Mouse (Mus musculus): Measurements from ENCODE around the gene Gja5. TPM values are rescaled to one million over a fixed set of nuclear protein-coding genes. Genes with fewer than 3 reads are reported as not detected.
A peak's percentile ranks its signal among the peaks of the same experiment; 100 is the strongest.
"Not testable (repeated sequence)": the region's sequence is repeated elsewhere in the genome, so short reads cannot be mapped to it uniquely, and the experiment has no call there.

Gene Gja5
- polyA plus RNA-seq, 1 experiment from 2014 or later, result 3.6 TPM

DNA sequence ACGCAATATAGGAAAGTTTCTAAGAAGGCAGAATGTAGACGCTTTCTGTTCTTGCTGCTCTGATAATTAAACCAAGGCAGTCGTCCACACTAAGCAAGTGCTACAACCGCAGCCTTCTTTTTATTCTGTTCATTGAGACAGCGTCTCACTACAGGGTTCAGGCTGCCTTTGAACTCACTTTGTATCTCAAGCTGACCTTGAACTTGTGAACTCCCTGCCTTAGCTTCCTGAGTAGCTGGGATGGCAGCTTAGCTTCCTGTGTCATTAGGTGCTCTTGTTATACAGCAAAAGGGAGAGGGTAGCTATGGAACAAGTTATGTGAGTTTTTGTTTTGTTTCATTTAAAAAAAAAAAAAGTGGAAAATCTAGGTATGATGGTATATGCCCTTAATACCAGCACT, 177.7 kb downstream of the Gja5 start:
- Histone ChIP-seq H3K36me3 (no peaks in the 10 kb centered on the region), H3K27me3 (no peaks in the 10 kb centered on the region), H3K4me1 (replicated peaks) (no peaks in the 10 kb centered on the region), H3K4me3 (replicated peaks) (no peak overlapping the region), H3K27ac (no peak overlapping the region), H3K9ac (replicated peaks) (no peak overlapping the region), H3K9me3 (peaks cover 10% of the 10 kb centered on the region; the same call in 1 of the 2 replicates), H3K4me2 (replicated peaks) (no peak overlapping the region)
- WGBS, result 83% methylated on average over 5 of the region's 5 CpGs
- ATAC-seq, result no peak

DNA sequence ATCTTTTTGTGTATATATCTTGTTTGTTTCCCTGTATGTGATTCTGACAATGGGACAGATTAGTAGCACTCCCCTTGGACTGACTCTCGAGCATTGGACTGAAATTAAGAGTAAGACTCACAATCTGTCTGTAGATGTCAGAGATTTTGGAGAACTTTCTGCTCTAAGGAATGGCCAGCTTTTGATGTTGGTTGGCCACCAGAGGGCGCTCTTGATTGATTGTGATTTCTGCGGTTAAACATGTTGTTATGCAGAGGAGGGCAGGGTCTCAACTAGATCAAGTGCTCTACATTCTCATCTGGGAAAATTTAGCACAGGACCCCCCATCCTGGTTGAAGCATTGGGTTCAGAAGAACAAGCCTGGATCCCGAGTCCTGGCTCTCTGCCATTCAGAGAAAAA, 182.8 kb downstream of the Gja5 start:
- no peak overlapping the region for H3K4me2 ChIP-seq (replicated peaks)
- H3K36me3 ChIP-seq, result no peaks in the 10 kb centered on the region
- no peaks in the 10 kb centered on the region for H3K4me1 ChIP-seq (replicated peaks)
- H3K27me3 ChIP-seq, result no peaks in the 10 kb centered on the region
- H3K9me3 ChIP-seq, result peaks cover 12% of the 10 kb centered on the region; the same call in 1 of the 2 replicates
- H3K4me3 ChIP-seq (replicated peaks), result no peak overlapping the region
- no peak overlapping the region for H3K9ac ChIP-seq (replicated peaks)
- no peak for ATAC-seq
- H3K27ac ChIP-seq, result no peak overlapping the region
- 84% methylated on average over 4 of the region's 4 CpGs for WGBS

DNA sequence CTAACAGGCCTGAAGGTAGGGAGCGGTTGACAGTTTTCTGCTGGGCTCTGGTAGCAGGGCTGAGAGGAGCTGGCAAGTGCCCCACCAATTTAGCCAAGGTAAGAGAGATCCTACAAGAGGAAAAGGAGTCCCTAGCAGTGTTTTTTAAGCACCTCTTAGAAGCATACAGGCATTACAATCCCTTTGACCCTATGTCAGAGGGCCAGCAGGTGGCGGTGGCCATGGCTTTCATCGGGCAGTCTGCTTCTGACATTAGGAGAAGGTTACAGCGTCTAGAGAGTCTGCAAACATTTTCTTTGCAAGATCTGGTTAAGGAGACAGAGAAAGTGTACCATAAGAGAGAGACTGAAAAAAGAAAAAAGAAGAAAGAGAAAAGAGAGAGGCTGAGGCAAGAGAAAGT, 183.8 kb downstream of the Gja5 start:
- not testable (repeated sequence) for H3K27ac ChIP-seq; H3K4me2 ChIP-seq (replicated peaks); H3K4me1 ChIP-seq (replicated peaks); H3K27me3 ChIP-seq; ATAC-seq; H3K36me3 ChIP-seq; H3K4me3 ChIP-seq (replicated peaks); H3K9ac ChIP-seq (replicated peaks)
- WGBS, result 80% methylated on average over 4 of the region's 4 CpGs
- peaks cover 12% of the 10 kb centered on the region; the same call in 1 of the 2 replicates for H3K9me3 ChIP-seq

DNA sequence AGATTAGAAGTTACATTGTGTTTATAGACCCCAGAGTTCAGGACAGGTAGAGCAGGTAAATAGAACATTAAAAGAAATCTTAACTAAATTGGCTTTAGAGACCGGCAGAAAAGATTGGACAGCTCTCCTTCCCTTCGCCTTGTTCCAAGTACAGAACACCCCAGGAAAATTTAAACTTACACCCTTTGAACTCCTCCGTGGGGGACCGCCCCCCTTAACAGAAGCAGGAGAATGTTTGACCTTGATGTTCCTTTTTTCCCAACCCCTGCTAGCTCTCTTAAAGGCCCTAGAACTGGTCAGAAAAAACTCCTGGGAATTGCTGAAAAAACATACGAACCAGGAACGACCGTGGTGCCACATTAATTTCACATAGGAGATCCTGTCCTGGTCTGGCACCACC, 187.5 kb downstream of the Gja5 start:
- H3K9ac ChIP-seq (replicated peaks); H3K27ac ChIP-seq; H3K4me2 ChIP-seq (replicated peaks); H3K27me3 ChIP-seq; H3K36me3 ChIP-seq; H3K4me1 ChIP-seq (replicated peaks); H3K4me3 ChIP-seq (replicated peaks); H3K9me3 ChIP-seq; ATAC-seq: not testable (repeated sequence)
- WGBS, result 93% methylated on average over 7 of the region's 7 CpGs

DNA sequence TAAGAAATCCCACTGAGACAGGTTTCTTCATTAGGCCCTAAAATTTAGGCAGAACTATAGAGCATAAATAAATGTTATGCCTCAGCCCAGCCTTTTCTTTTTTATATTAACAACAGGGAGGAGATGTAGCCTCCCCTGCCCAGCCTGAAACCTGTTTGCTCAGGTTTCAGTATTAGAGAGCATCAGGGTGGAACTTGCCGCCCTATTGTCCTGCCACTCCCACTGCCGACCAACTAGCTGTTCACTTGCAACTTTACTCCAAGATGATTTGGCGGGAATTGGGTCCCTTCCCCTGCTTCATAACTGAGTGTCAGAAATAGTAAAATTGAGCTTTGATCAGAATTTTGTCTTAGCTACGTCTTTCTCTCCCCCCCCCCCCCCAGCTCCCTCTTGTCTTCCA, 192.2 kb downstream of the Gja5 start:
- peaks cover 18% of the 10 kb centered on the region for H3K4me1 ChIP-seq (replicated peaks)
- H3K4me2 ChIP-seq (replicated peaks); H3K36me3 ChIP-seq; H3K27ac ChIP-seq; H3K9ac ChIP-seq (replicated peaks); ATAC-seq; H3K9me3 ChIP-seq; H3K27me3 ChIP-seq; H3K4me3 ChIP-seq (replicated peaks): not testable (repeated sequence)
- WGBS, result 77% methylated on average over 4 of the region's 4 CpGs

DNA sequence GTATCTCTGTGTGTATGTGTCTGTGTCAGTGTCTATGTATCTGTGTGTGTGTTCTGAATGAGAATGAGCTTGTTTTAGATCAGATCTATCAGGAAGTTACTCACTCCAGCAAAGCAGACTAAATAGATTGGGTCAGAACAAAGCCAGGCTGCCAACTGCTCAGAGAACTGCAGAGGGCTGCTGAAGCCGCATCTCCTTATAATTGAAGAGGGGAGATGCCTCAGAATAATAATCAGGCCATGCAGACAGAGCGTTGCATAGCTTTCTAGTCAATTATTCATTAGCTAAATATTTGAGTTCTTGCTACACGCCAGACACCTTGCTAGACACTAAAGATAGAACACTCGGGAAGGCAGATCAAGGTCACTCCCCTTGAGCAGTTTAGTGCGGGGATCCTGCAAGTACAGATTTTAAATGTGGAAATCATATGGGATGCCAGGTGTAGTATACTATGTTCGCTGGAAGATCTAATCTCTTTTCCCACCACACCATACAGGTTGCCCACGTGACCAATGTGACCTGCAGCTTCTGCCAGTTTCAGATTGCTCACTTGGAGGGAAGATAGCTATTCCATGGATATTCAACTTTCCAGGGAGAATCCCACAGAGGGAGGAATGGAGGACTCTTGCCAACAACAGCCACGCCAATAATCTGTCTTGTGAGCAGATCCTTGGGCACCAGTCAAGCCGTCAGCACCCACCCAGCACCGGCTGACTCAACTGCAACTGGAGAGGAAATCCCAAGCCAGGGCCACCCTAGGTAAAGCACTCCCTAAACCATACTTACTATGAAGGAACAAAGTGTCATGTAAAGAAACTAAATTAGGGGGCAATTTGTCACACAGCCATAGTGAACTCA, 196.5 kb downstream of the Gja5 start:
- H3K36me3 ChIP-seq, result no peaks in the 10 kb centered on the region
- H3K27me3 ChIP-seq, result no peaks in the 10 kb centered on the region
- no peaks in the 10 kb centered on the region for H3K9me3 ChIP-seq
- peak overlapping the region; percentile 64 for H3K27ac ChIP-seq
- peak; percentile 91 for ATAC-seq
- no peak overlapping the region for H3K4me2 ChIP-seq (replicated peaks)
- H3K4me1 ChIP-seq (replicated peaks), result peaks cover 18% of the 10 kb centered on the region
- H3K4me3 ChIP-seq (replicated peaks), result no peak overlapping the region
- WGBS, result 55% methylated on average over 10 of the region's 10 CpGs
- H3K9ac ChIP-seq (replicated peaks), result no peak overlapping the region

DNA sequence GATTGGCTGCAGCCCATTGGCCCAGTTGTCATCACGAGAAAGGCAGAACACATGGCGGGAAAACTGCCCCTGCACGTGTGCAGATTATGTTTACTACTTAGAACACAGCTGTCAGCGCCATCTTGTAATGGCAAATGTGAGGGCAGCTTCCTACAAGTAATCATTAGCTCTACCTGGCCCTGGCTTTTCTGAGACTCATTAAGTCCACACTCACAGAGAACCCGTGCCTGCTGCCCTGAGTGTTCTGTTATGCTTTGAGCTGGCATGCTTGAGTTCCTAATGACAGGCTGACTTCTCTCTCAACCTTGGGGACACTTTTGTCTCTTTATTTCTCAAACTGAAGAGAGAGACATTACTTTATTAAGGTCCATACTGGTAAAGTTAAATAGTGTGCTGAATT, 199.5 kb downstream of the Gja5 start:
- not testable (repeated sequence) for H3K4me3 ChIP-seq (replicated peaks); H3K27ac ChIP-seq; H3K9me3 ChIP-seq; H3K4me2 ChIP-seq (replicated peaks); ATAC-seq; H3K36me3 ChIP-seq; H3K9ac ChIP-seq (replicated peaks); H3K27me3 ChIP-seq
- WGBS, result 82% methylated on average over 4 of the region's 5 CpGs
- H3K4me1 ChIP-seq (replicated peaks), result peaks cover 18% of the 10 kb centered on the region

DNA sequence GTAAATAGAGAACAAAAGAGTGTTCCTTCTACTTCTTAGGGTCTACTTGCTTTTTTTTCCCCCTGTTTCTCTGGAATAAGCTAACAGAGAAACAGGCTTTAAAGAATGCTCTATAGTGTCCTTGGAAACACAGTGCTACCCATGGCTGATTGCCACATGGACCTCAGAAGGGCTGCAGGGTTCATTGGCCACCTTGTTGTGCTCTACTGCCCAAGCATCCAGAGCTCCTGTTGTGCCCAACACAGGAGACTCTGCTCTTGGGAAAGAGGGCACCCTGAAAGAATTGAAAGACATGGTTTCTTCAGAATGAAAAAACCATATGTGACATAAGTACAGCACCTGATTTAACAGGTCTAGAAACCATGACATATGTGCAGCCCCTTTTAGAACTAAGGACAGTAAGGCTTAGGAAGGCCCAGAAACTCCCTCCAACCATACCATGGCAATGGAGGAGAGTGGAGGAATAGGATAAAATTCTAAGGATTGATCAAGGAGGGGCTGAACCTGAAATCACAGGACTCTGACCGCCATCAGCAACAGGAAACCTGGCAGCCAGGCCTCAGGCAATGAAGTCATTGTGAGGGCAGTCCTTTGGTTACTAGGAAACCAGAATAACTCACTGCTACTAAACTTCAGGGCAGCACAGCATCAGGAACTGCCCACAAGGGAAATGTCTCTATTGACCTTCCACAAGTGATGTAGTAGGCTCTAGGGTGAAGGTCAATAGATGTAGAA, 200.4 kb downstream of the Gja5 start:
- no peak overlapping the region for H3K4me2 ChIP-seq (replicated peaks)
- peaks cover 4% of the 10 kb centered on the region for H3K9me3 ChIP-seq
- no peak overlapping the region for H3K9ac ChIP-seq (replicated peaks)
- 64% methylated on average over 1 of the region's 1 CpGs for WGBS
- H3K4me1 ChIP-seq (replicated peaks), result peaks cover 16% of the 10 kb centered on the region
- no peak overlapping the region for H3K27ac ChIP-seq
- no peak for ATAC-seq
- no peaks in the 10 kb centered on the region for H3K36me3 ChIP-seq
- H3K4me3 ChIP-seq (replicated peaks), result no peak overlapping the region
- H3K27me3 ChIP-seq, result no peaks in the 10 kb centered on the region

DNA sequence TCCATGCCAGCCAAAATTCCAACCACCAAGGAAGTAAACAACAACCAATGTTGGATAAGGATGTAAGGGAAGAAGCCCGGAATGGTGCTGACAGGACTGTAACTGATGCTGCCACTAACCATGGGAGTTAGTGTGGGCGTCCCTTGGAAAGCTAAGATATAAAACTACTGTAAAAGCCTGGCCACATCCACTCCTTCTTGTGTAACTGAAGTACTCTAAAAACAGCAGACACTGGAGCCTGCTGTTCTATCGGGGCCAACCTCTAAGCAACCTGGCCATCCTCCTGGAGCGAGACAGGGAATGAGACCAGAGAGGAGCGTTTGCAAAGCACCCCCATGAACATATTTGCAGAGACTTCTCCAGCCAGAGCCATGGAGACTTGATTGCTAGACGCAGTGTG, 213.0 kb downstream of the Gja5 start:
- Histone ChIP-seq H3K4me2 (replicated peaks) (no peak overlapping the region), H3K27ac (no peak overlapping the region), H3K9ac (replicated peaks) (no peak overlapping the region), H3K9me3 (no peaks in the 10 kb centered on the region), H3K27me3 (no peaks in the 10 kb centered on the region), H3K4me3 (replicated peaks) (no peak overlapping the region), H3K36me3 (no peaks in the 10 kb centered on the region), H3K4me1 (replicated peaks) (no peaks in the 10 kb centered on the region)
- WGBS, result 93% methylated on average over 6 of the region's 6 CpGs
- ATAC-seq, result no peak

DNA sequence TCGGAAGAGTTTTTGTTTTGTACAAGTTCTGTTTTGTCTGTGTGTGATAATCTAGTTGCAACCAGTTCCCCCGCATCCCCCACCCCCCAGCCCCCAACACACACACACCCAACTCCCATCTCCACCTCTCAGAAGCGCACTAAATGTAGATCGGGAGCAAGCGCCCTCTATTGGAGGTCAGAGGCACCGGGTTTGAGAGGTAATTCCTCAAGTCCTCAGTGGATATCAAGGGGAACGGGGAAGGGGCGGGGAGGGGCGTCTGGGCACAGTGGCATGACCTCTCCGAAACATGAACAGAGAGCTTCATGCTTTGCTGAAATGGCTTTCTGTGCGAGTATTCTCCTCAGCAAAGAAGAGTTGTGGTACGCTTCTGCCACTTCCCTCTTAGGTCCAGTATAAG, 213.8 kb downstream of the Gja5 start:
- ATAC-seq, result no peak
- H3K27me3 ChIP-seq, result no peaks in the 10 kb centered on the region
- no peaks in the 10 kb centered on the region for H3K4me1 ChIP-seq (replicated peaks)
- 57% methylated on average over 12 of the region's 12 CpGs for WGBS
- H3K9ac ChIP-seq (replicated peaks), result no peak overlapping the region
- no peak overlapping the region for H3K4me3 ChIP-seq (replicated peaks)
- H3K36me3 ChIP-seq, result no peaks in the 10 kb centered on the region
- H3K9me3 ChIP-seq, result no peaks in the 10 kb centered on the region
- H3K27ac ChIP-seq, result no peak overlapping the region
- no peak overlapping the region for H3K4me2 ChIP-seq (replicated peaks)

DNA sequence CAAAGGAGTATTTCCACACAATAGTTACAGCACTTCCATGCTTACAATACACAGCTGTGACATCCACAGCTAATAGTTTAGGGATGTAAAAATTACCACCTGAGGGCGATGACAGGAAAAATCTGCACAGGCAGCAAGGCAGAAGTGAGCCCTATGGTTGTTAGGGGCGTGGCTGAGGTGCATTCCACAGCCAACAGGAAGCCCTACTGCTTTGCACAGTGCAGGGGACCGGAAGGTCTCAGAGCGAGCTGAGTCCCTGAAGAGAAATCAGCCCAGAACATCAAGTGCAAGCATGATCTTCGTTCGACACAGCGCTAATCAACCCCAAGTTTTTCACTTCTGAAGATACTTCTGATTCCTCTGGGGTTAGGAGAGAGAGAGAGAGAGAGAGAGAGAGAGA, 219.7 kb downstream of the Gja5 start:
- H3K36me3 ChIP-seq, result no peaks in the 10 kb centered on the region
- no peak overlapping the region for H3K9ac ChIP-seq (replicated peaks)
- WGBS, result 61% methylated on average over 7 of the region's 7 CpGs
- no peaks in the 10 kb centered on the region for H3K4me1 ChIP-seq (replicated peaks)
- no peaks in the 10 kb centered on the region for H3K27me3 ChIP-seq
- H3K4me3 ChIP-seq (replicated peaks), result no peak overlapping the region
- ATAC-seq, result no peak
- H3K9me3 ChIP-seq, result no peaks in the 10 kb centered on the region
- no peak overlapping the region for H3K4me2 ChIP-seq (replicated peaks)
- no peak overlapping the region for H3K27ac ChIP-seq

All from midbrain, embryonic 13.5 days (tissue).